Mouse (Mus musculus): ENCODE results near the gene Nlgn1. TPM values are rescaled to one million over a fixed set of nuclear protein-coding genes. Genes with fewer than 3 reads are reported as not detected.

The Nlgn1 gene
- polyA plus RNA-seq, 1 experiment from 2014 or later, result 3.2 TPM

- H3K9ac ChIP-seq (ENCODE audit: low read depth, low read length), result no peak overlapping the region
- no peaks in the 10 kb centered on the region for H3K36me3 ChIP-seq (ENCODE audit: control insufficient read depth, insufficient read depth, low read length)
- DNase-seq (ENCODE audit: low spot score) (peak; percentile 16), ATAC-seq (ENCODE audit: low read depth) (peak; percentile 60; the same call in 1 of the 2 replicates)
- H3K4me2 ChIP-seq (ENCODE audit: low read depth, low read length), result no peak overlapping the region
- H3K4me3 ChIP-seq (ENCODE audit: low read depth, low read length), result no peak overlapping the region
- no peaks in the 10 kb centered on the region for H3K27me3 ChIP-seq (replicated peaks; ENCODE audit: control insufficient read depth, insufficient read depth, low read length)
- H3K4me1 ChIP-seq (ENCODE audit: control insufficient read depth, insufficient read depth, low read length), result no peaks in the 10 kb centered on the region
- H3K27ac ChIP-seq (replicated peaks; ENCODE audit: low read depth, low read length), result no peak overlapping the region
- no peaks in the 10 kb centered on the region for H3K9me3 ChIP-seq (ENCODE audit: control insufficient read depth, low read length)
- WGBS, result 66% methylated on average over 4 of the region's 4 CpGs
Observed at GRCm38 (mm10) chr3:26228172-26228781, 104.0 kb downstream of the Nlgn1 start.

- WGBS, result 82% methylated on average over 3 of the region's 3 CpGs
- no peaks in the 10 kb centered on the region for H3K9me3 ChIP-seq (ENCODE audit: control insufficient read depth, low read length)
- DNase-seq (ENCODE audit: low spot score) (no peak), ATAC-seq (ENCODE audit: low read depth) (no peak)
- H3K27me3 ChIP-seq (replicated peaks; ENCODE audit: control insufficient read depth, insufficient read depth, low read length), result no peaks in the 10 kb centered on the region
- no peaks in the 10 kb centered on the region for H3K36me3 ChIP-seq (ENCODE audit: control insufficient read depth, insufficient read depth, low read length)
- no peak overlapping the region for H3K4me2 ChIP-seq (ENCODE audit: low read depth, low read length)
- no peaks in the 10 kb centered on the region for H3K4me1 ChIP-seq (ENCODE audit: control insufficient read depth, insufficient read depth, low read length)
- no peak overlapping the region for H3K27ac ChIP-seq (replicated peaks; ENCODE audit: low read depth, low read length)
- no peak overlapping the region for H3K9ac ChIP-seq (ENCODE audit: low read depth, low read length)
- H3K4me3 ChIP-seq (ENCODE audit: low read depth, low read length), result no peak overlapping the region
Observed at GRCm38 (mm10) chr3:26223500-26223899, 108.8 kb downstream of the Nlgn1 start.

GRCm38 (mm10) chr3:26216231-26216630 is 116.0 kb downstream of the Nlgn1 start:
- DNase-seq (ENCODE audit: low spot score) (no peak), ATAC-seq (ENCODE audit: low read depth) (no peak)
- H3K4me2 ChIP-seq (ENCODE audit: low read depth, low read length), result no peak overlapping the region
- H3K27me3 ChIP-seq (replicated peaks; ENCODE audit: control insufficient read depth, insufficient read depth, low read length), result no peaks in the 10 kb centered on the region
- WGBS, result 56% methylated on average over 5 of the region's 5 CpGs
- no peak overlapping the region for H3K9ac ChIP-seq (ENCODE audit: low read depth, low read length)
- no peaks in the 10 kb centered on the region for H3K9me3 ChIP-seq (ENCODE audit: control insufficient read depth, low read length)
- no peaks in the 10 kb centered on the region for H3K4me1 ChIP-seq (ENCODE audit: control insufficient read depth, insufficient read depth, low read length)
- no peak overlapping the region for H3K4me3 ChIP-seq (ENCODE audit: low read depth, low read length)
- no peak overlapping the region for H3K27ac ChIP-seq (replicated peaks; ENCODE audit: low read depth, low read length)
- no peaks in the 10 kb centered on the region for H3K36me3 ChIP-seq (ENCODE audit: control insufficient read depth, insufficient read depth, low read length)

GRCm38 (mm10) chr3:26202702-26203101 is 129.6 kb downstream of the Nlgn1 start:
- H3K9ac ChIP-seq (ENCODE audit: low read depth, low read length), result no peak overlapping the region
- 86% methylated on average over 3 of the region's 3 CpGs for WGBS
- H3K27me3 ChIP-seq (replicated peaks; ENCODE audit: control insufficient read depth, insufficient read depth, low read length), result no peaks in the 10 kb centered on the region
- no peak for ATAC-seq (ENCODE audit: low read depth)
- no peaks in the 10 kb centered on the region for H3K9me3 ChIP-seq (ENCODE audit: control insufficient read depth, low read length)
- H3K4me2 ChIP-seq (ENCODE audit: low read depth, low read length), result no peak overlapping the region
- H3K4me3 ChIP-seq (ENCODE audit: low read depth, low read length), result no peak overlapping the region
- DNase-seq (ENCODE audit: low spot score), result no peak
- H3K36me3 ChIP-seq (ENCODE audit: control insufficient read depth, insufficient read depth, low read length), result no peaks in the 10 kb centered on the region
- H3K4me1 ChIP-seq (ENCODE audit: control insufficient read depth, insufficient read depth, low read length), result no peaks in the 10 kb centered on the region
- H3K27ac ChIP-seq (replicated peaks; ENCODE audit: low read depth, low read length), result no peak overlapping the region

GRCm38 (mm10) chr3:26201410-26201809 is 130.8 kb downstream of the Nlgn1 start:
- no peaks in the 10 kb centered on the region for H3K9me3 ChIP-seq (ENCODE audit: control insufficient read depth, low read length)
- H3K27me3 ChIP-seq (replicated peaks; ENCODE audit: control insufficient read depth, insufficient read depth, low read length), result no peaks in the 10 kb centered on the region
- H3K36me3 ChIP-seq (ENCODE audit: control insufficient read depth, insufficient read depth, low read length), result no peaks in the 10 kb centered on the region
- H3K9ac ChIP-seq (ENCODE audit: low read depth, low read length), result no peak overlapping the region
- ATAC-seq (ENCODE audit: low read depth) (no peak), DNase-seq (ENCODE audit: low spot score) (no peak)
- no peaks in the 10 kb centered on the region for H3K4me1 ChIP-seq (ENCODE audit: control insufficient read depth, insufficient read depth, low read length)
- 51% methylated on average over 1 of the region's 1 CpGs for WGBS
- no peak overlapping the region for H3K4me2 ChIP-seq (ENCODE audit: low read depth, low read length)
- no peak overlapping the region for H3K27ac ChIP-seq (replicated peaks; ENCODE audit: low read depth, low read length)
- H3K4me3 ChIP-seq (ENCODE audit: low read depth, low read length), result no peak overlapping the region

GRCm38 (mm10) chr3:26194970-26195369 is 137.3 kb downstream of the Nlgn1 start:
- DNase-seq (ENCODE audit: low spot score) (no peak), ATAC-seq (ENCODE audit: low read depth) (no peak)
- Histone ChIP-seq H3K27me3 (replicated peaks; ENCODE audit: control insufficient read depth, insufficient read depth, low read length) (no peaks in the 10 kb centered on the region), H3K4me2 (ENCODE audit: low read depth, low read length) (no peak overlapping the region), H3K36me3 (ENCODE audit: control insufficient read depth, insufficient read depth, low read length) (no peaks in the 10 kb centered on the region), H3K9me3 (ENCODE audit: control insufficient read depth, low read length) (no peaks in the 10 kb centered on the region), H3K4me3 (ENCODE audit: low read depth, low read length) (no peak overlapping the region), H3K27ac (replicated peaks; ENCODE audit: low read depth, low read length) (no peak overlapping the region), H3K4me1 (ENCODE audit: control insufficient read depth, insufficient read depth, low read length) (no peaks in the 10 kb centered on the region), H3K9ac (ENCODE audit: low read depth, low read length) (no peak overlapping the region)
- WGBS, result 76% methylated on average over 2 of the region's 2 CpGs

- no peaks in the 10 kb centered on the region for H3K27me3 ChIP-seq (replicated peaks; ENCODE audit: control insufficient read depth, insufficient read depth, low read length)
- H3K9ac ChIP-seq (ENCODE audit: low read depth, low read length), result no peak overlapping the region
- no peaks in the 10 kb centered on the region for H3K36me3 ChIP-seq (ENCODE audit: control insufficient read depth, insufficient read depth, low read length)
- 90% methylated on average over 3 of the region's 3 CpGs for WGBS
- ATAC-seq (ENCODE audit: low read depth) (no peak), DNase-seq (ENCODE audit: low spot score) (no peak)
- no peak overlapping the region for H3K4me3 ChIP-seq (ENCODE audit: low read depth, low read length)
- no peak overlapping the region for H3K4me2 ChIP-seq (ENCODE audit: low read depth, low read length)
- H3K4me1 ChIP-seq (ENCODE audit: control insufficient read depth, insufficient read depth, low read length), result no peaks in the 10 kb centered on the region
- H3K9me3 ChIP-seq (ENCODE audit: control insufficient read depth, low read length), result no peaks in the 10 kb centered on the region
- no peak overlapping the region for H3K27ac ChIP-seq (replicated peaks; ENCODE audit: low read depth, low read length)
Observed at GRCm38 (mm10) chr3:26181013-26181412, 151.2 kb downstream of the Nlgn1 start.

- H3K27me3 ChIP-seq (replicated peaks; ENCODE audit: control insufficient read depth, insufficient read depth, low read length), result no peaks in the 10 kb centered on the region
- no peaks in the 10 kb centered on the region for H3K9me3 ChIP-seq (ENCODE audit: control insufficient read depth, low read length)
- no peaks in the 10 kb centered on the region for H3K36me3 ChIP-seq (ENCODE audit: control insufficient read depth, insufficient read depth, low read length)
- no peak overlapping the region for H3K27ac ChIP-seq (replicated peaks; ENCODE audit: low read depth, low read length)
- no peaks in the 10 kb centered on the region for H3K4me1 ChIP-seq (ENCODE audit: control insufficient read depth, insufficient read depth, low read length)
- no peak overlapping the region for H3K4me3 ChIP-seq (ENCODE audit: low read depth, low read length)
- ATAC-seq (ENCODE audit: low read depth), result no peak
- no peak overlapping the region for H3K9ac ChIP-seq (ENCODE audit: low read depth, low read length)
- DNase-seq (ENCODE audit: low spot score), result no peak
- no peak overlapping the region for H3K4me2 ChIP-seq (ENCODE audit: low read depth, low read length)
- 88% methylated on average over 4 of the region's 4 CpGs for WGBS
Observed at GRCm38 (mm10) chr3:26175371-26175770, 156.9 kb downstream of the Nlgn1 start.

- WGBS, result 52% methylated on average over 5 of the region's 5 CpGs
- Histone ChIP-seq H3K4me3 (ENCODE audit: low read depth, low read length) (no peak overlapping the region), H3K27me3 (replicated peaks; ENCODE audit: control insufficient read depth, insufficient read depth, low read length) (no peaks in the 10 kb centered on the region), H3K9ac (ENCODE audit: low read depth, low read length) (no peak overlapping the region), H3K9me3 (ENCODE audit: control insufficient read depth, low read length) (no peaks in the 10 kb centered on the region), H3K27ac (replicated peaks; ENCODE audit: low read depth, low read length) (no peak overlapping the region), H3K36me3 (ENCODE audit: control insufficient read depth, insufficient read depth, low read length) (no peaks in the 10 kb centered on the region), H3K4me2 (ENCODE audit: low read depth, low read length) (no peak overlapping the region), H3K4me1 (ENCODE audit: control insufficient read depth, insufficient read depth, low read length) (no peaks in the 10 kb centered on the region)
- ATAC-seq (ENCODE audit: low read depth) (no peak), DNase-seq (ENCODE audit: low spot score) (peak; percentile 17)
Observed at GRCm38 (mm10) chr3:26174257-26174656, 158.0 kb downstream of the Nlgn1 start.

All from embryonic facial prominence, embryonic 14.5 days (tissue).